Mouse (Mus musculus) layer of hippocampus, postnatal 36 days (tissue): ENCODE measurements at regions not wholly inside any gene's neighbourhood (a gene's known extent, or its start where the extent isn't known, plus 50 kb on each side); places are given as distances from the start of the nearest gene placed in this dataset.

Source experiments
- DNase-seq, 2 experiments: peaks; one replicate each; pipeline ENCODE4 v3.0.0; 2022

- DNase-seq, result no peak
Observed at GRCm38 (mm10) chr3:139888537-139888936, 683.0 kb downstream of the Stpg2 start.

- no peak for DNase-seq
Observed at GRCm38 (mm10) chr3:139890186-139890585, 684.7 kb downstream of the Stpg2 start.

- no peak for DNase-seq
Observed at GRCm38 (mm10) chr3:139897894-139898293, 692.4 kb downstream of the Stpg2 start.

GRCm38 (mm10) chr3:139899213-139899612 lies 693.7 kb downstream of the Stpg2 start:
- DNase-seq, result no peak

- no peak for DNase-seq
Observed at GRCm38 (mm10) chr3:139913639-139914330, 708.3 kb downstream of the Stpg2 start.

- DNase-seq, result no peak
Observed at GRCm38 (mm10) chr3:139922267-139922666, 716.8 kb downstream of the Stpg2 start.

GRCm38 (mm10) chr3:139933039-139933438 lies 727.5 kb downstream of the Stpg2 start:
- DNase-seq, result no peak

GRCm38 (mm10) chr3:139946209-139946608 lies 740.7 kb downstream of the Stpg2 start:
- no peak for DNase-seq

- DNase-seq, result no peak
Observed at GRCm38 (mm10) chr3:139947247-139947646, 741.8 kb downstream of the Stpg2 start.

- DNase-seq, result no peak
Observed at GRCm38 (mm10) chr3:139949096-139949495, 743.6 kb downstream of the Stpg2 start.

GRCm38 (mm10) chr3:139950016-139950705 lies 744.7 kb downstream of the Stpg2 start:
- no peak for DNase-seq

- no peak for DNase-seq
Observed at GRCm38 (mm10) chr3:139951516-139951915, 746.0 kb downstream of the Stpg2 start.

- no peak for DNase-seq
Observed at GRCm38 (mm10) chr3:139978172-139978571, 772.7 kb downstream of the Stpg2 start.

- no peak for DNase-seq
Observed at GRCm38 (mm10) chr3:139985830-139986481, 780.5 kb downstream of the Stpg2 start.

- no peak for DNase-seq
Observed at GRCm38 (mm10) chr3:139988938-139989337, 783.4 kb downstream of the Stpg2 start.

GRCm38 (mm10) chr3:139989380-139989779 lies 783.9 kb downstream of the Stpg2 start:
- DNase-seq, result no peak

- DNase-seq, result no peak
Observed at GRCm38 (mm10) chr3:140012522-140012921, 807.0 kb downstream of the Stpg2 start.

GRCm38 (mm10) chr3:140034101-140034500 lies 828.6 kb downstream of the Stpg2 start:
- no peak for DNase-seq

- no peak for DNase-seq
Observed at GRCm38 (mm10) chr3:140035142-140035541, 829.6 kb downstream of the Stpg2 start.

GRCm38 (mm10) chr3:140044898-140045297 lies 839.4 kb downstream of the Stpg2 start:
- no peak for DNase-seq

- no peak for DNase-seq
Observed at GRCm38 (mm10) chr3:140054634-140055033, 849.1 kb downstream of the Stpg2 start.

GRCm38 (mm10) chr3:140057962-140058631 lies 852.6 kb downstream of the Stpg2 start:
- DNase-seq, result no peak

GRCm38 (mm10) chr3:140059102-140059501 lies 853.6 kb downstream of the Stpg2 start:
- DNase-seq, result no peak
